Mouse (Mus musculus) cerebellum, adult 8-10 months (tissue): ENCODE results near the gene Pde2a.

Experiments used
- DNase-seq: peaks from one replicate; pipeline ENCODE4 v3.0.0; 2022

Gene Pde2a

DNA sequence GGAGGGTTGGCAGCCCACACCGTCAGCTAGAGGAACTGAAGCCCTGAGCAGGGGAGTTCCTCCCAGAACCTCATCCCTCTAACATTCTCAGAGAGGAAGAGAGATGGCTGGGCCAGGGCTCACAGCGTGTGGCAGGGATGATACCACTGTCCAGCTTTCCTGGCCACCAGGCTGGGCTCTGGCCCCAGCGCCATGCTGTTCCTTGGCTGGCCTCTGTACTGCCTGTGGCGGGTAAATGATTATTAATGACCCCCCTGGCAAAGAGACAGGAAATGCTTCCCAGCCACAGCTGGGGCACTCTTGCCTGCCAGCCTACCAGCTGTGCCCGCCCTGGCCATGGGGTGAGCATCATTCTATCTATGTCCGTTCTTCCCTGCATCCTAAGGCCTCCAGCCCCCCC, 33.6 kb downstream of the Pde2a start:
- no peak for DNase-seq

- no peak for DNase-seq
Measured at GRCm38 (mm10) chr7:101456318-101456717, 34.8 kb downstream of the Pde2a start.

- DNase-seq = no peak
Measured at GRCm38 (mm10) chr7:101456789-101457188, 35.3 kb downstream of the Pde2a start.

DNA sequence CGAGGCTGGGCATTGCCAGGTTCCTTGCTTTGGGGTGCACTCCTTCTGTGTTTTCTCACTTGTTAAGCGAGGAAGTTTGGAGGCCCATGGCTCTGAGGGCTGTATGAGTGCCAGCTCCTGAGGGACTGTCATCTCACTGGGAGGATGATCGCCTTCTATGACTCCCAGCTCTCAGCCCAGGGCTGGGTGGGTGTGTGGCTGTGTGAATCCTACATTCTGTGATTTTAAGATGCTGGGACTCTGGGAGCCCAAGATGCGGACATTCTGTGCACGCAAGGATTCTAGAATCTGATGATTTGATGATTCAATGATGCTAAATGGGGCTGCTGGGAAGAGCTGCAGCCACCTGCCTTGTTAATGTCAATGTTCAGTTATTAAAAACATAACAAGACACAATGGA, 35.8 kb downstream of the Pde2a start:
- no peak for DNase-seq

DNA sequence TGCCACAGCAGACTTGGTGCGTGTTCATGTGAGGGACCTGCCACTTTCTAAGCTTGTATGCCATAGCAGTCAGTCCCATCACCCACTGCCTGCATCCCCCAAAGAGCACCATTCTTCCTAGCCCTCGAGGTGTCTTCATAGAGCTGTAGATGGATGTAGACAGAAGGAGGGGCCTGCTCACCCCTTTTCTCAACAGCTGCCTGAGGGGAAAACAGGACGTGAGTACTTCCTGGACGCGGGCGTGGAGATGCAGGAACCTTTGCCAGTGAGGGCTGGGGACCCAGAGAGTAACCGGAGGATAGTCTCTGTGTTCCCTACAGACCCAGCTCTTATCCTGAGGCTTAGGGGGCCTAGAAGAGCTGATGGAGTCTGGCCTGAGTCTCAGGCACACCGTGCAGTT, 36.3 kb downstream of the Pde2a start:
- no peak for DNase-seq

DNA sequence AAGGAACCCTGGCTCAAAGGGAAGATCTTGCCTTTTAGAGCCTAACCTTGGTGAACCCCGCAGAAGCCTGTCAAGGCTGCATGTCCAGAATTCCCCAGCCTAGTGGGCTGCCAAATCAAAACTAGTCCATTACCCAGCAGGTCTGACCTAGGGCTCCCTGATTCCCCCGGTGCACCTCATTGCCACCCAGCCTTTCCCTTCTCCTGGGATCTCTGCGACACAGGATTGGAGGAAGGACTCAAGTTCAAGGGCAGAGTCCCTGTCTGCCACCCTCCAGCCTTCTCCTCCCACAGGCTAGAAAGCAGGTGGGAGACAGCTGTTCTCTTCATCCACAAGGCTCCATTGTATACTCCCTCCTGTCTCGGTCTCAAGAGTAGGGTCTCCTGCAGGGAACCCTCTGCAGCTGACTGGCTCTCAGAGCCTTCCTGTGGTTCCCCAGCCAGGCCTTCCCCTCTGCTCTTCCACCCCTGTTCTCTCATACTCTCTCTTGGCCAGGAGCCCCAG, 36.8 kb downstream of the Pde2a start:
- DNase-seq = no peak

- no peak for DNase-seq
Measured at GRCm38 (mm10) chr7:101459305-101459813, 37.9 kb downstream of the Pde2a start.

DNA sequence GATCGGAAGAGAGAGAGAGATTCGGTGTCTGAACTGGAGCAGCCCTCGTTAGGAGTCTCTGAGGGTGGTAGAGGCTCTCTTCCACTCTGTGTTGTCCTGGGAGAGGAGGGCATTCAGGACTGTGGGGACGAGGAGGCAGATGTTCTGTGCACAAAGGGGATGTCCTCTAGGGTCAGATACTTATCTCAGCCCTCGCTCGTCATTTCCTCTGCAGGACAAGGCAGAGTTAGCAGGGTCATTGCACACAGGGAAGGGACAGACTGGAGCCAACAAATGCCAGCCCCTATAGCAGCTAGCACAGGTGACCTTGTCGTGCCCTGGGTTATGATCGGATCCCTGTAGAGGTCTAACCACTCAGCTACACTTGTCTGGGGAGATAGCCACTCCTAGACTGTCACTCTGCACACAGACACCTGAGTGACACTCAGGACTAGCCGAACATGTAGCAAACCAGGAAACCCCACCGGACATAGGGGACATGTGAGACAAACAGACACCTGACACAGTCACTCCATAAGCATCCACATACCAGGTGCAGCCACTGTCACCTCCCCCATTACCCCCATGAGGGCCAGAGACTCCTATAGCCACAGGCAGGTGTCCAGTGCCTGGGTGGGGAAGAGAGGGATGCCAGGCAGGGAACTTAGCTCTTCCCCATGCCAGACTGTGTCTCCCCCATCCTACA, 38.6 kb downstream of the Pde2a start:
- DNase-seq = no peak

DNA sequence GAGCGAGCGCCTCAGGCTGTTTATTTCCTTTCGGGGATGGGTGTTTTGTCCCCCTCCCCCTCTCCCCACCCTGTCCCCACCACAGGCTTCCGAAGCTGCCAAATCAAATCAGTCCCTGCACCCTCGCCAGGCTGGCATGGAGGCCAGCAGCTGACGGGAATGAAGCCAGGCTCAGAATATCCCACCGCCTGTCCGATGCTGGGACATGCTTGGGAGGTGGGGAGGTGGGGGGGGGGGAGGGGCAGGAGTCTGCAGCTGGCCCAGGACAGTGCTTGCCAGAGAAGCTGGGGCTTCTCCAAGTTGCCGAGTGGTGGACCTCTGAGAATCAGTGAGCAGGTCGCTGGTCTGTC, 39.1 kb downstream of the Pde2a start:
- no peak for DNase-seq

GRCm38 (mm10) chr7:101461571-101461970, 40.1 kb downstream of the Pde2a start:
- no peak for DNase-seq

- DNase-seq = no peak
Measured at GRCm38 (mm10) chr7:101462327-101463068, 41.0 kb downstream of the Pde2a start.

DNA sequence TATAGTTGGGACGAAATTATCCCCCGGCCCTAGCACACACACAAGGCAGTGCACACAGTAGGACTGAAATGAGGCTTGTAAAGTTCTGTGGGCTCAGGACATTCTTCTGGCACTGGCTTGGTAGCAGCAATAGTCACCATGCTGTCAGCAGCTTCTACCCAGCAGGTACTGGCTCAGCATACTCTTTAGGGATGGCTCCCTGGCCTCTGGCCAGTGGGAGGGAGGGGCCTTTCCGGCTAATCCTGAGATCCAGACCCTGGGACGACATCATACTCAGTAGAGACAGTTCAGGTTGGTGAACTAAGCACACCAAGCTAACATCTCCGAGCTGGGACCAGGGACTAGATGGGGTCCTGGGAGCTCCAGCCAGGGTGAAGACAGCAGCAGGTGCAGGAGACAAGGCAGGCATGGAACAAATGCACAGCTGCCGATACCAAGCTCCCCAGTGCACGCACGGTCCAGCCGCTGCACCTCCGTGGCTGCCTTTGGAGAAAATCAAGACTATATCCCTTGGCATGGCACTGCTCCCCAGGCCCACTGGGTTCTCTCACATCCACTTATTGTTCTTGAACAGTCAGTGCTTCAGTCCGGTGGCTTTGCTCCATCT, 42.3 kb downstream of the Pde2a start:
- DNase-seq = no peak

DNA sequence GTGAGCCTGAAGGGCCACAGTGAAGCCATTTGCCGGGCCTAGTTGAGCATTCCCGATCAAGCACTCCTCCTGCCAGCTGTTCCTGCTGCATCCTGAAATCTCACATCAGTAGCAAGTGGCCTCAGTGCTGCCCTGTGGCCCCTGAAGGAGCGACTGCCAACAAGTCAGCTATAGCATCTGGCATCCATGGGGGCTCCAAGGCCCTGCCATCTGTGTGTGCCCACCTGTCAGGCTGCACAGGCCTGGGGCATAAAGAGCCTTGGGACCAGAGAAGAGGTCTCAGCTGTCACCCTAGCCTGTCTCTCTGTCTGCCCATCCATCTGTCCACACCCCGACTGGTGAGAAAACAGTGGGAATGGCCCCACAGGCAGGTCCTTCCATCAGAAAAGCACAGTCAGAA, 43.4 kb downstream of the Pde2a start:
- DNase-seq = no peak

- DNase-seq = no peak
Measured at GRCm38 (mm10) chr7:101465392-101465791, 43.9 kb downstream of the Pde2a start.

GRCm38 (mm10) chr7:101465850-101466580, 44.5 kb downstream of the Pde2a start:
- DNase-seq = no peak

GRCm38 (mm10) chr7:101466581-101467081, 45.1 kb downstream of the Pde2a start:
- DNase-seq = no peak

GRCm38 (mm10) chr7:101471423-101471822, 49.9 kb downstream of the Pde2a start:
- DNase-seq = no peak

GRCm38 (mm10) chr7:101471968-101472480, 50.5 kb downstream of the Pde2a start:
- DNase-seq = no peak

DNA sequence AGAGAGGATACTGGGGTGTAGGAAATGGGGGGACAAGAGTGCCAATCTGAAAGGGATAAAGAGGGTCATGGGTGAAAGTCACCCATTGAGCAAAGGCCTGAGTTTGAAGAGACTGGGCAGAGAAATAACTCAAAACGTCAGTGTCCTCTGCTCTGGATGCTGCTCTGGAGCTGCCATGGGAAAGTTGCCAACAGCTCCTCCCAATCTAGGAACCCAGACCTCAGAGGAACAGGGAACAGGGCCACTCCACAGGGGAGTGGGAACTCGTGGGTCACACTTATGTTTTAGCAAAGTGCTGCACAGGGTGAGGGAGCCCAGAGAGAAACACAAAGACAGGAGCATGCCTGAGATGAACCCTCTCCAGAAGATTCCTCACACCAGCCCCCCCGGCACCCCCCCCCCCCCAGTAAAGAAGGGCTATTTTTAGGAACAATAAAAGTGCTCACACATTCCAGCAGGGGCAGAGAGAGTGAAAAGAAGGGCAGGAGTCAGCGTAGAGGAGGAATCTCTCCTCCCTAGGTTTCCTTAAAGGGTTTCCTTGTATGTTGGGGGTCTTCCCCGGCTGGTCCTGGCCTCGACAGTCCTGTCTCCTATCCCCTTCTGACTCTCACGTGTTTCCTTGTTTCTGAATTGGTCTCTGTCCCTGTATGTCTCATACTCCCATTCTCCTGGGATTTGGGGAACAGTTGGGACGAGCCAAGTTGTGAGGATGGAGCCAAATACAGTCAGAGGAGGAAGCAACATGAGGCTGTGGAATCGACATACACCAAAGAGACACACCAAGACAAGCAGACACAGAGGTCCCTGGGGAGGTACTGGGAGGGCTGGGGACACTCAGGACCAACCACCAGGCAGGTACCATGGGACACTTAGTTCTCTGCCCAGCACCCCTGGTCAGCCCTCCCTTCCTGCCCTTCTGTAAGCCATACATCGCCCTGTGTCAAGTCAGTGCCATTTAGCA, 51.4 kb downstream of the Pde2a start:
- DNase-seq = no peak

DNA sequence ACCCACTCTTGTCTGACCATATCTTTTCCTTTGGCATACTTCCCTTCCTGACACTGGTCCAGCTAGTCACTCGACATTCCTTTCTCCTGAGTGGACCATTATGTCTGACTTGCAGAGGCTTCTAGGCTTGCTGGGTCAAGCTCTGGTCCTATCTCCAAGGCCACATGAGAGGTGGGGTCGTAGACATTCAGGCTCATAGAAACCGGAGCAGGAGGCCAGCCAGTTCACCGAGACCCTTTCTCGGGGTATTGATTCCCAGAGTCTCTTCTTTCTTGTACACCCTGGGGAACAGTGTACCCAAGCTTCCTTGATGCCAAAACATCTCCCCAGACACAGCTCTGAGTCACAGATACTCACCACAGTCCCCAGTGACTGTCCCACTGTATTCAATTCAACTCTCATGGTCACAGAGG, 52.9 kb downstream of the Pde2a start:
- no peak for DNase-seq

DNA sequence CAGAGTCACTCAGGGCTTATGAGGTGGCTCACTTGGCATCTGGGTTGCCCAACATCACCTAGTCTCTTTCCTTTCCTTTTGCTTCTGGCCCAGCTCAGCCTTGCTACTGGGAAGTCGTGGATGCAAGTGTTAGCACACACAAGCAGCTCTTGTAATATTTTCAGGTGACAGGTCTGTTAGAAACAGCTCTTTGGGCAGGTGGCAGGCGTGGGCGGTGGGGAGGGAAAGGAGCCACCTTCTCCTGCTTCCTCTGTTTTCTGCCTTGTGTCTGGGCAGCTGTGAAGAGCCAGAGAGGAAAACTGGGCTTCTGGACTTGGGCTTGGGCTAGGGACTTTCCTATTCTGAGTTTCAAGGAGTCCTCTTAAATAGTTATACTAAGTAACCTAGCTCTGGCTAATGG, 54.5 kb downstream of the Pde2a start:
- DNase-seq = no peak

DNA sequence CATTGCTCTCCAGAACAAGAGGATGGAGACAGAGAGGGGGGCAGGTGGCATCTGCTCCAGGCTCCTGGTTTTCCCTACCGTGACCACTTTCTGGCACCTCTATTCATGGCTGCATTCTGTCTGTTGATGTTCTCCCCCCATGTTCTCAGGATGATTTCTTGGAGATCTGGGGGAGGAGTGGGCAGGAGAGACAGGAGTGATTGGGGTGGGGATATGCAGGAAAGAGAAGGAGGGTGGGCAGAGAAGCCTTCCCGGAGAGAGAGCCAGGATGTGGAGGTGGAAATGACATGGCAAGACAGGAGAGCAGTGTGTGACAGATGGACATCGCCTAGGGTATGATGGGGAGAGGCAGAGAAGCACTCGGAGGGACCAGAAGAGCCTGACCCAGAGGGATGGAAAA, 55.0 kb downstream of the Pde2a start:
- no peak for DNase-seq
